Mouse (Mus musculus) urinary bladder, postnatal 25 days (tissue): ENCODE measurements around the gene Zmynd10.
"Not testable (repeated sequence)": the region's sequence is repeated elsewhere in the genome, so short reads cannot be mapped to it uniquely, and the experiment has no call there.

Source experiments
- DNase-seq: peaks from one replicate; pipeline ENCODE4 v3.0.0; 2022; ENCODE audit warnings: low spot score

Gene Zmynd10

DNA sequence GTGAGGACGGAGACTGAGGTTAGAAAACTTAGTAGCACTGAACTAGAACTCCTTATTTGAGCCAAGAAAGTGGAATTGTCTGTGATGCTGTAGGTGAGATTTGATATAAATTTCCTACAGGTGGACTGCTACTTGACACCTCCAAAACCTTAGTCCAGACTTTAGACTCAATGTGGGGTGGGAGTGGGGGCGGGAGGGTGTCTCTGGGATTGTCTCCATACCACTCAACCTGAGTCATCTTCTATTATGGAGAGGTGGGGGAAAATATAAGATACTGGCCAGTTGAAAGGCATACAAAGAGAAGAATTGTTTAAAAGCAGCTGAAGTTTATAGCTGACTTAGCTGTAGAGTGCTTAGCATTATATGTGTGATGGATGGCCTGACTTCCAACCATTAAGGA lies 8.6 kb downstream of the Zmynd10 start:
- no peak for DNase-seq

DNA sequence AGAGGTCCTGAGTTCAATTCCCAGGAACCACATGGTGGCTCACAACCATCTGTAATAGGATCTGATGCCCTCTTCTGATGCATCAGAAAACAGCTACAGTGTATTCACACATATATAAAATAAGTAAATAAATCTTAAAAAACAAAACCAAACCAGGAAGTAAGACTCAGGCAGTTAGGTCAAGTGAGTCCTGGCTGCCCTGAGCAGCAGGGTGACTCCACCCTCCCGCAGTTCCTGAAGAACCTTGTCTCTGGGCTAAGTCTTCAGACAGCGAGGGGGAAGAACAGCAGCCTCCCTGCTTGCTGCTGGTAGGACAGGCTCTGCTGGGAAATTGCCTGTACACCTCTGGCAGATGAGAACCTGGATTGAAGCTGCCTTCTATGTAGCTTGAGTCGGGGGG lies 9.2 kb downstream of the Zmynd10 start:
- no peak for DNase-seq

DNA sequence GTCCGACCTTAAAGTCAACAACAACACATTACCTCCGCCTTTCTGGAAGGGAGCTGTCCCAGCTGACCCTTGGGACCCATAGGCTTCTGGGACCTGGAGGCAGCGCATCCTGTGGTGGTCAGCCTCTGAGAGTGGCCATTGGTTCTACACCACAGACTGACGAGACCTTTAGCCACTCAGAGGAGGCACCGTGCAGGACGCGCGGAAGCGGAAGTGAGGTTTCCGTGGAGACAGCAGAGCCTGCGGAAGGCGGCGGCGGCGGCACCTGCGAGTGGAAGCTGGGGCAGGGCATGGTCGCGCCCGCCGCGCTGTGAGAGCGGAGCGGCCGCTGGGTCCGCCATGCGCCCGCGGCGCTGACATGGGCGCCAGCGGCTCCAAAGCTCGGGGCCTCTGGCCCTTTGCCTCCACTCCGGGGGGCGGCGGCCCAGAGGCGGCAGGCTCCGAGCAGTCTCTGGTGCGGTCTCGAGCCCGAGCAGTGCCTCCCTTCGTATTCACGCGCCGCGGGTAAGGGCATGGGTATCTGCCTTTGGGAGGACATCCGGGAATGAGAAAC lies 16.0 kb downstream of the Zmynd10 start, which contains the start of gene Tusc2:
TSS of gene Tusc2 (plus strand) at position 227 of the 553 bp plus-strand sequence.
- peak; percentile 87 for DNase-seq

DNA sequence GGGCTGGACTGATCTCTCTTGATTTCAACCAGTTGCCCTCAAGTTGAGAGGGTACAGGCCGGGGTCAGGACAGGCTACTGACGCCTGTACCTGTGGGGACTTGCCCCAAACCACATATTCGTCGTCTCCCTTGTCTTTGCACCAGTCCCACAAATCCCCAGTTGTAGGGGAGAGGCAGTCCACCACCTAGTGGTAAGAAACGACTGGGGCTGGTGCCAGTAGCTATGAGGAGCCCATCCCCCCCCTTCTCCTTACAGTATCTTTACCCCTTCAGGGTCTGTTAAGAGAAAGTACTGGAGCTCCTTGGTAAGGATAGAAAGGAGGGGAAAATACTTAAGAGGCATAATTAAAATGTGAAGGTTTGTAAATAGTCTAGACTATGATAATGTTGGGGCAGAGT lies 18.5 kb downstream of the Zmynd10 start:
- not testable (repeated sequence) for DNase-seq

DNA sequence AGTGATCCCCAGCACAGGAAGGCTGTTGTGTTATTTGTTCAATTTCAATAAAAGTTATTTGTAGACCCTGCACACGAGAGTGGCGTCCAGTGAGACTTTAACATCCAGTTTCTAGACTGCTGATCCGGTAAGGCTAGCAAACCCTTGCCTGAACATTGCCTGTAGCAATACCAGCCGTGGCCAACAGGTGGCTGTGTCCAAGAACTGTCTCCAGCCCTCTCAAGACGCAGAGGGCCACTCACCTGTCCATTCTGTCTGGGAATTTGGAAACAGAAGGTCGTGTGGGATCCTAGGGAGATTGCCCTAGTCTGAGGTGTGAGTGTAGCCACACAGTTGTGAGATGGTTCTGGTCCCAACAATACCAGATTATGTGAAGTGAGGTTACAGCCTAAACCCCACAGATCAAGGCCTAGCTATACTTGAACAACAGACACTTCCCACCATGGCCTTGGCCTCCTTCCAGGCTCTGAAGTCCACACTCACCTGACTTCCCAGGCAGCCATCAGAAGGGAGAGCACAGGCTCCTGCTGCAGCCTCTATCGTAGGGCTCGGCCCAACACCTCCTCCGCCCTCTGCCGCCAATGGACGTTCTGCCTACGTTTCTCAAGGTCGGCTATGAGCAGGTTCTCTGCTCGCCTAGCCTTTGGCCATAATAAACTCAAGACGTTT lies 19.1 kb downstream of the Zmynd10 start:
- peak; percentile 82 for DNase-seq

DNA sequence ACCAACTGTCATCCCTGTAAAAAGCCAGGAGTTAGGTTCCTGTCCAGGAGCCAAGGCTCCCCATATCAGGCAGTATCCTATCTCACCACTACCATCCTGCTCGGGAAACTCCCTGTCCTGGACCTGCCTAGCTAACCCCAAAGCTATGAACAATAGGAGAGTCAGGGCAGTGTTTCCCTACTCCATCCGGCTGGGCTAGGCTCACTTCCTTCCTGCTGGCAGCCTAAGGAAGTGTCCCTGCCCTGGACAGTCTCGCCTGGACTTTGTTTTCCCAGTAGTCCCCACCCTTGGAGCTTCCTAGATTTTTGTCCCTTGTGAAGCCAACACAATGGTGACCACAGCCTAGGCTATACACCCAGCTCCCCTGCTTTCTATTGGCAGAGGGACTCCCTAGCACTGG lies 19.8 kb downstream of the Zmynd10 start:
- DNase-seq, result no peak

DNA sequence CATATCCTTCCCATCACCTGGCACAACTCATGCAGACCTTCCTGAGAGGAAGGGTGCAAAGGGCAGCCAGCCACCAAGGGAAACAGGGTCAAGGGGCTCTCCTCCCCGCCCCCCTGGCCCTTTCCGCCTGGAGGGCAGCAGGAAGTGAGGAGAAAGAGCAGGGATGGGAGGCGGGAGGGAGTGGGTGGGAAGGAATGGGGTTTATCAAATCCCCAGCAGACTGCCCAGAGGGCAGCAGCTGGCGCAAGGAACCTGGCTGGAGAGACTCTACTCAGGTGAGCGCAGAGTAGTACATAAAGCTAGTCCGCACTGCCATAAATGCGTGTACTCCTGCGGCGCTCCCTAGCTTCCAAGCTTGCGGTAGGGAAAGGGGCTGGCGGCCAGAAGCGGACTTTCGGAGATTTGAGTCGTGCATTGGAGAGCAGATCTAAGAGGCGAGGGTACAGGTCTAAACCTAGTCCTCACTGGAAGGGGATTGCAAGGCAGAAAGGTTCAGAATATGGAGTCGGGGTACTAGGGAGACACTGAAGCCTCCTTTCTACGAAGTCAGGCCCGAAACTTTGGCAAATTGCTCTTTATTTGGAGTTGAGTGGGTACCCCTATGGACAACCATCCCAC lies 20.7 kb downstream of the Zmynd10 start, which contains the start of gene Hyal2:
TSS of gene Hyal2 (plus strand) at position 244 of the 618 bp plus-strand sequence.
- DNase-seq, result no peak

DNA sequence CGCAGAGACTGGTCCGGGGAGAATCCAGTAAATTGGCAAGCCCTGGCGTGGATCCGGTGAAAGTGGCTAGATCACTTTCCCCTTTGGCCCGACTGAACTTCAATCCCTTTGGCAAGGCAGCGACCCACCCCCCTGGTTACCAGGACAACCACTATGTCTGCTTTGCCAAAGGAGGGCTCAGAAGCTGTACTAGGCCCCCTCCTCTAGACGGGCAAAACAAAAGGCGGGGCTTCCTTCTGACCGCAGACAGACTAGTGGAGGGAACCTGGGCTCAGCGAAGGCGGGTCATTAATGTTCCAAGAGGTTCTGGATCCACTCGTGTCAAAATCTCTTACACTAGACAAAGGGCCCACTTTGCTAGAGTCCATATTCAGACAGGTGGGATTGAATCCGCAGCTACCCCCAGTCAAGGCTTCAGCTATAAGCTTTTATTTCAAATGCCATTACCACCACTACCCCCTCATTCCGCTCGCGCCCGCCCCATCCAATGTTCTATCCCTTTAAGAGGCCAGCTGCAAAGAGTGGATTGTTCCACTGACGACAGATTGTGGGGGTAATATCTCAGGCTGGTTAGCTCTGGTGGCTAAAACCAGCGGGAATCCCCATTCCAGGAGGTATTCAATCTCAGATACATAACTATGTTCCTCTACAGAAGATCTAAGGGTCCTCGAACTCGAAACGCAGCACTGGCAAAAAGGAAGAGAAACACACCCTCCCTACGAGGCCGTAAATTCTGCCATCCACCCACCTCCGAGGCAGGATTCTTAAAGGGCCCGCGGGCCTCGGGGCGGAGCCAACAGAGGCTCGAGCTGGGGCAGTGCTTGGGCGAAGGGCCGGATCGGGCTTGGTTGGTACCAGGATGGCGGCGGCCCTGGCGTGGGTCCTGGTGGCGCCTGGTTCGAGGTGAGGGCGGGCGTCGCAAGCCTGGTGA lies 21.5 kb downstream of the Zmynd10 start:
- peak; percentile 79 for DNase-seq

DNA sequence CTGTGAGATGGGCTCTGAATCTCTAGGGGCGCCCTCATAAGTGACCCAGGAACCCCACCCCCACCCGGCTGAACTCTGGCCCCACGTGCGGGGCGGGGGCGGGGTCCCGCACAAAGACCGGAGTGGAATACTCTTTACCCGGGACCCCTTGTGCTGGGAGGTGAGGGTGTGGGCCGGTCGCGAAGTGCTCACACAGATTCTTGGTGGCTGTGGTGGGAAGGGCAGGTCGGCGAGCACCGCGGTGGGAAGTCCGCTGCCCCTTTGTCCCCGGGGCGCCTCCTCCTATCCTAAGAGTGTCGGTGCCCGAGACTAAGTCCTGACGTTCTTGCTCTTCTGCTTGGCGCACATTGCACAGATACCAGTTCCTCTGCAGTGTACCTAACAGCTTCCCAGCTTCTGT lies 22.2 kb downstream of the Zmynd10 start:
- no peak for DNase-seq

DNA sequence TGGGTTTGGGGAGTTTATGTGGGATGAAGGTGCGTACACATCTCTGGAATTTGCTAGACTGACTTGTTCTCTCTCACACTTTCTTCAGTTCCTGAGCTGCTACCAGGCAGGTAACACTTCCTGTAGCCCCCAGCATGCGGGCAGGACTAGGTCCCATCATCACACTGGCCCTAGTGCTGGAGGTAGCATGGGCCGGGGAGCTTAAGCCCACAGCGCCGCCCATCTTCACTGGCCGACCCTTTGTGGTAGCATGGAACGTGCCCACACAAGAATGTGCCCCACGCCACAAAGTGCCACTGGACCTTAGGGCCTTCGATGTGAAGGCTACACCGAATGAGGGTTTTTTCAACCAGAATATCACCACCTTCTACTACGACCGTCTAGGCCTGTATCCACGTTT lies 22.9 kb downstream of the Zmynd10 start:
- DNase-seq, result no peak

DNA sequence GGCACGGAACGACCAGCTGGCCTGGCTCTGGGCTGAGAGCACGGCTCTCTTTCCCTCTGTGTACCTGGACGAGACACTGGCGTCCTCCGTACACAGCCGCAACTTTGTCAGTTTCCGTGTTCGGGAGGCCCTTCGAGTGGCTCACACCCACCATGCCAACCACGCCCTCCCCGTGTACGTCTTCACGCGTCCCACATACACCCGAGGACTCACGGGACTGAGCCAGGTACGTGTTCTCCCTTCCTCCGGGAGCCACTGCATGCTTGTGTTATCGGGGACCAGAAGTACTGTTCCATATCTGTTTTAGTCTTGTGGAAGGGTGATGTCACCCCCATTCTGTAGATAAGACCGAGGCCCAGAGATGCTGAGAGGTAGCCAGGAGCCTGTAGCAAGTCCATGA lies 23.7 kb downstream of the Zmynd10 start:
- no peak for DNase-seq

DNA sequence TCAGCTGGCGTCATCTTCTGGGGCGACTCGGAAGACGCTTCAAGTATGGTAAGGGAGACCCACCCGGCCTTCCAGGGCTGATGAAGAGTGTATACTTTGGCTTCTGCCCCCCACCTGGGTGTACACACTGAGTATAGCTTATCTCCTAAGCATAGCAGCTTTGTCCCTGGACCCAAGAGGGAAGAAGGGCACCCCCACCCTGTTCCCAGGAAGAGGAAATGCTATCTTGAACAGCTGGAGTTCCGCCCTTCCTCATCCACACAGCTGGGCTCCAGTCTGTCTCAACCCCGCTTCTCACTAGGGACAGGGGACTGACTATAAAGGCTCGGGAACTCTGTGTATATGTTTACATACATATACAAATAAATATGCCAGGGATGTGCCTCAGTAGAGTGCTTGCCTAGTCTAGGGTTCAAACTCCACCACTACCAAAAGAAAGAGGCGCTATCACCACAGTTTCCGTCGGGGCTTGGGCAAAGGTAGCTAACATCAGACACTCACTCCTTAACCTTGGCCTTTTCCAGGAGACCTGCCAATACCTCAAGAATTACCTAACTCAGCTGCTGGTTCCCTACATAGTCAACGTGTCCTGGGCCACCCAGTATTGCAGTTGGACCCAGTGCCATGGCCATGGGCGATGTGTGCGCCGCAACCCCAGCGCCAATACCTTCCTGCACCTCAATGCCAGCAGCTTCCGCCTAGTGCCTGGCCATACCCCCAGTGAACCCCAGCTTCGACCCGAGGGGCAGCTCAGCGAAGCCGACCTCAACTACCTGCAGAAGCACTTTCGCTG lies 24.6 kb downstream of the Zmynd10 start:
- DNase-seq, result no peak

DNA sequence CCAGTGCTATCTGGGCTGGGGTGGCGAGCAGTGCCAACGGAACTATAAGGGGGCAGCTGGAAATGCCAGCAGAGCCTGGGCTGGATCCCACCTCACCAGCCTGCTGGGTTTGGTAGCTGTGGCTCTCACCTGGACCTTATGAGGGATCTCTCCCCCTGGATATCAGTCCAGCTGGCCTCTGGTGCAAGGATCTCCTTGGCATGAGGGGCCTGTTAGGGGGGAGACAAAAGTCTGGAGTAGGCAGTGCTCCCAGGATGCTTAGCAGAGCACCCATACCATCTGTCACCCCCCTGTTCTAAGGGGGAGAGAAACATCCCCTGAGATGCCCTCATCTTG lies 25.2 kb downstream of the Zmynd10 start:
- DNase-seq, result no peak

DNA sequence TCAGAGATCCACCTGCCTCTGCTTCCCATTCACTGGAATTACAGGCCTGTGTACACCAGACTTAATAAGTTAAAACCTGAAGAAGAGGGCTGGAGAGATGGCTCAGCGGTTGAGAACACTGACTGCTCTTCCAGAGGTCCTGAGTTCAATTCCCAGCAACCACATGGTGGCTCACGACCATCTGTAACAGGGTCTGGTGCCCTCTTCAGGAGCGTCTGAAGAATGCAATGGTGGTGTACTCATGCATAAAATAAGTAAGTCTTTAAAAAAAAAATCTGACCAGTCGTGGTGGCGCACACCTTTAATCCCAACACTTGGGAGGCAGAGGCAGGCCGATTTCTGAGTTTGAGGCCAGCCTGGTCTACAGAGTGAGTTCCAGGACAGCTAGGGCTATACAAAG lies 26.7 kb downstream of the Zmynd10 start:
- DNase-seq, result not testable (repeated sequence)

DNA sequence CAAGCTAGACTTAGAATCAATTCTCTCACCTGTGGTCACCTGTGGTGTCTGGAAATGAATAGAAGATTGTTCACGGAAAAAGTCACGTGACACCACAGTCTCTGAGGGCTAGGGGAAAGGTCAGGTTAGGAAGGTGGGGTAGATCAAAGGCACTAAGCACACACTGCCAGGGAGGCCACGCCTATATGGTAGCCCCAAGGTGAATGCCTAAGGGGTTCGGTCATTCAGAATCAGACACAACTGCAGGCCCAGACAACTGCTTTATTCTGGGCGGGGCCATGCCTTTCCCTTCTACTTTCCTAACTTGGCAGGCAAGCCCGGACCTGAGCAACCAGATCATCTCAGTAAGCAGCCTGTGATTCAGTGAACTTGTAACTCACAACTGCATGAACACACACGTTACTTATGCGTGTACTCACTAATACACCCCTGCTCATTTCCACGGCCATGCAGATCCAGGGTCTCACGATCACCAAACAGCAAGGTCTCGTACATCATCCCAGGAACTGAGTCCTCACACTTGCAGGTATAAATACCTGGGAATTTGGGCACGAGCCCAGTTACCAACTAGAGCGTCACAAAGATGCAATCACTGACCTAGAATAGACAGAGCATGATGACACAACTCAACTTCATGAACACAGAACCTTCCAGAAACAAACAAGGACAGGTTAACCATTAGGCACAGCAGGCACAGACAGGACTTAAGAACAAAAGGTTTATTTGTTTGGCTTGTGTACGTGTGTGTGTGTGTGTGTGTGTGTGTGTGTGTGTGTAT lies 28.7 kb downstream of the Zmynd10 start:
- DNase-seq, result no peak

DNA sequence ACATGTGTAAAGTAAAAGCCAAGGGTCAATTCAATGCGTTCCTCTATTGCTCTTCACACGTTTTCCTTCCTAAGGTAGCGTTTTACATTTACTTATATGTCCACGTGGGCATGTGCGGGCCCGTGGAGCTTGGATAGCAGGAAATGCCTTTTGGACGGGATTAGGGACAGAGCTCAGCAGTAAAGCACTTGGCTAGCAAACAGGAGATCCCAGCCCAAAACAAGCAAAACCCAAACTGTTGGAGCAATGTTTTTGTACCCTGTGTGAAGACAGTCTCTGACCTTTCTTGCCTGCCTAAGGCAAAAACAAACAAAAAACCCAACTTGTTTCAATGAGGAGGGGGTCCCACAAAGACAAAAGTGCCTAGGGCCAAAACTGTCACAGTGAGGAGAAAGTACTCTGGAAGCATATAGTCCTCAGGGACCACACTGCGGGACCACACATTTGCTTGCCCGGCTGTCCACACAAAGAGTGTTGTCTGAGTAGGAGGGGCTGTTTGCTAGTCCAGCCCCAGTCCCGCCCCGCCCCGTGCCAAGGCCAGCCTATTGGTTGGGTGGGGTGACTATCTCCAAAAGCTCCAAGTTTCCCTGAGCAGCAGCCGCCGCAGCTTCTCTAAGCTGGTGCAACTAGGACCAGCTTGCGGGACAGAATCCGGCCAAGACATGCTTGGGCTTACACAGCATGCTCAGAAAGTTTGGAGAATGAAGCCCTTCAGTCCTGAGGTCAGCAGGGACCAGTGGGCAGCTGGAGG lies 29.4 kb downstream of the Zmynd10 start, which contains the start of gene Hyal1:
TSS of gene Hyal1 (plus strand) at position 571 of the 751 bp plus-strand sequence.
- peak; percentile 68 for DNase-seq

DNA sequence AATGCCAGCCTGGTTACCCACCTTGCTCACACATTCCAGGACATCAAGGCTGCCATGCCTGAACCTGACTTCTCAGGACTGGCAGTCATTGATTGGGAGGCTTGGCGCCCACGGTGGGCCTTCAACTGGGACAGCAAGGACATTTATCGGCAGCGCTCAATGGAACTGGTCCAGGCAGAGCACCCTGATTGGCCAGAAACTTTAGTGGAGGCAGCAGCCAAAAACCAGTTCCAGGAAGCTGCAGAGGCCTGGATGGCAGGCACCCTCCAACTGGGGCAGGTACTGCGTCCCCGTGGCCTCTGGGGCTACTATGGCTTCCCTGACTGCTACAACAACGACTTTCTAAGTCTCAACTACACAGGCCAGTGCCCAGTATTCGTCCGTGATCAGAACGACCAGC lies 30.8 kb downstream of the Zmynd10 start:
- no peak for DNase-seq

DNA sequence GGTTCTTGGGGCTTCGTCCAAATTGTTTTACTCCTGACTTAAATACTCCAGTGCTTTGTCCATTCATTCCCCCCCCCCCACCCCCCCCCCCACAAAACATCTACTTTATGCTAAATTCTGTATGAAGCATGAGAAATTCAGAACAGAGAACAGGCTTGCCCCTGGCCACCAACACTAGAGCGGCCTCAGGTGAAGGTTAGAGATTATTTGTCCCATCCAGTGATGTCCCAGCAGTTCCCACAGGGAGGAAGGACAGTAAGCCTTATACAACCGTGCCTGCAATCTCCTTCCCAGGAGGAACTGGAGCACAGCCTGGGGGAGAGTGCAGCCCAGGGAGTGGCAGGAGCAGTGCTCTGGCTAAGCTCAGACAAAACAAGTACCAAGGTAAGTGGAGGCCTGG lies 31.5 kb downstream of the Zmynd10 start, which contains the start of gene Naa80:
TSS of gene Naa80 (plus strand) at position 301 of the 400 bp plus-strand sequence.
- DNase-seq, result no peak

DNA sequence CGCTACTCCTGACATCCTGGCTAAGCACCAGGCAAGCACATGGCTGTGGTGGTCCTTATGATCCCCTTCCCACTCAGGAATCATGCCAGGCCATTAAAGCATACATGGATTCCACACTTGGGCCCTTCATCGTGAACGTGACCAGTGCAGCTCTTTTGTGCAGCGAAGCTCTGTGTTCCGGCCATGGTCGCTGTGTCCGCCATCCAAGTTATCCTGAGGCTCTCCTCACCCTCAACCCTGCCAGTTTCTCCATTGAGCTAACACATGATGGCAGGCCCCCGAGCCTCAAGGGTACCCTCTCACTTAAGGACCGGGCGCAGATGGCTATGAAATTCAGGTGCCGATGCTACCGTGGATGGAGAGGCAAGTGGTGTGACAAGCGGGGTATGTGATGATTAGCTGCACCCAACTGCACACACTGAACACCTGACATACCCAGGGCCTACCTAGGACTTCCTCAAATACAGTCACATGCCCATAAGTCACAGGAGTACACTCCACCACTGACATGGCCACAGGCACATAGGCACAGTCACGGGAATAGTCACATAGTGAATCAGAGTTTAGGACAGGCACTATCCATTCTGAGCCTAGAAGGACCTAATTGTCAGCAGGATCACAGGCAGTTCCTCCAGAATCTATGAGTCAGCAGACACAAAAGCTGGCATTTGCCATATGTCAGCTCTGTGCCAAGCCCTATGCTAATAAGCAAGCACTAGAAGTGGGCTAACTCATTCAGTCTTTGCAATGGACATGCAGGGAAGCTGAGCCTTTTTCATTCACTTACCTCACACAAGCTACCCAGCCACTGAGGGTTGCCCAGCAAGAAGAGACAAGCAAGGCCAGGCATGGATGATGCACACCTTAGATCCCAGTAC lies 32.2 kb downstream of the Zmynd10 start:
- DNase-seq, result no peak
